Mouse (Mus musculus) ES-Bruce4 (cell line): Measurements from ENCODE around the gene Scnn1b.

ENCODE experiments used
- CTCF ChIP-seq: IDR thresholded peaks from one replicate; pipeline ENCODE4 v1.8.1; 2011; ENCODE audit warnings: low read depth, low read length
- POLR2A ChIP-seq: IDR thresholded peaks from one replicate; pipeline ENCODE4 v1.8.1; 2011; ENCODE audit warnings: low read length; ENCODE audit not compliant: insufficient read depth

- no peak for TF ChIP-seq POLR2A
- no peak for TF ChIP-seq CTCF
Measured at GRCm38 (mm10) chr7:121873998-121874397, 9.2 kb downstream of the Scnn1b start.
